Mouse (Mus musculus) right cerebral cortex, adult 2 months (tissue): ENCODE data around the gene Fgf8.

Experiments
- DNase-seq, 2 experiments: peaks; one replicate each; pipeline ENCODE4 v3.0.0; 2021 to 2022; ENCODE audit warnings: low spot score in 2 of 2

The Fgf8 gene

DNA sequence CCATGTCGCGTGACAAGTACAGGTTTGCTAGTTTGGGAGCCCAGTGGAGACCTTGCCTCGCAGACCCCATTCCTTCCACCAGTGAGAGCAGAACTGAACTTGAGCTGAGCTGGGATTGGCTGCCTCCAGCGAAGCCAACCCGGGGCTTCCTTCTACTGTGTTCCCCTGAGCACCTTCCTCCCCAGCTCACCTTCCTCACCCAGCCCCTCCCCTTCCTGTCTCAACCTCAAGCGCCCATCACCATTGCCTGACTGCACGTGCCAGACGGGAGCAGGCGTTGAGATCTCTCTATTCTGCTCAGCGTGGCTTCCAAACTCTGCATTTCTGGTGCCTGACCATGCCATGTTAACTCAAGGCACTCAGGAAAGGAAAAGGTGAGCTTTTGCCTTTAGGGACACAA is 15.5 kb downstream of the Fgf8 start:
- no peak for DNase-seq

GRCm38 (mm10) chr19:45725677-45726277 is 16.9 kb downstream of the Fgf8 start:
- no peak for DNase-seq

GRCm38 (mm10) chr19:45722188-45722587 is 20.5 kb downstream of the Fgf8 start:
- no peak for DNase-seq

- no peak for DNase-seq
Measured at GRCm38 (mm10) chr19:45718286-45718685, 24.4 kb downstream of the Fgf8 start.

DNA sequence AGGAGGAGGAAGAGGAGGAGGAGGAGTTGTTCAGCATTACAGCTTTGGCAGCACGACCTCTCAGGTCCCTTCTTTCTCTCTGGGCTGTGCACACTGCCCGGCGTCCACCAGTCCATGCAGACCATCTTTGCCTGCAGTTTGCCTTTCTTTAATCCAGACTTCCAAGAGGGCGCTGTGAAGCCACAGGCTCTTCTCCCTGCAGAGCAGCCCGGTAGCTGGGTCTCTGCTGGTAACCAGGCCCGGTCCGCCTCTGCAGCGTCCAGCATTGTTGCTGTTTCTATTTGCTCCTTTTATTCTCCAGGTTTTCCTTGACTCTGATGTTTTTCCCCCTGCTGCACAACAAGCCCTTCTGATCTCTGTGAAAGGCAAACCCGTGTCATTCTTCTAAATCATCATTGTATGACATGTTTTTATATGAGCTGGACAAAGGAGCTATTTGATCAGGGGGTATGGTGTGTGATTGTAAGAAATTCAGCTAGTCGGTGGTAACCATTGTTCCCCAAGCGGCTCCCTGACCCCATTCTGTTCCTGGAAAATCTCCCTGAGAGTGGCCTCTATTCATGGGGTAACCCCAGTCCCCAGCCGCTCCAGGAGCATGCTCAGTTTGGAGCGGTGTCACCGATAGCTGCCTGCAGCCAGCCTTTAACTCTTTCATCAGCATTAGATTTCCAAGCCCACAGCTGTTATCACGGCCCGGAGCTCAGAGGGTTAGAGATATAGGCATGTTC is 25.1 kb downstream of the Fgf8 start:
- peak in 1 of 2 experiments; percentile 39 for DNase-seq

DNA sequence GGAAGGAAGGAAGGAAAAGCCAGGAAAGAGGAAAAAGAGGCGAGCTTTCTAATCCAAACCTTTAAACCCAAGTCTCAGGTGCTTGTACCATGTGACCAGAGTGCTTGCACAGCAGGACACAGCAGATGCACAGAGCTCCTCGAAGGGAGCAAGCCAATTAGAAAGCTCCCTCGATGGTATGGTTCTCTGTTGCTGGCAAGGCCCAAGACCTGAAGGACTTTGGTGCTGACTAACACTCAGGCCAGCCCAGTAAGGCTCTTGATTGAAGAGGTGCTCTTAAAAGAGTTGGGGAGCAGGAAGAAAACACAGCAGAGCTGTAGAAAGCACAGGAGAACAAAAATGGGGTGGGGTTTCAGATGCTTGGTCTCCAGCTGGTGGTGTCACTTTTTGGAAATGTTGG is 34.0 kb downstream of the Fgf8 start:
- no peak for DNase-seq

GRCm38 (mm10) chr19:45696281-45696600 is 46.5 kb downstream of the Fgf8 start:
- DNase-seq = no peak

- no peak for DNase-seq
Measured at GRCm38 (mm10) chr19:45695496-45696280, 47.0 kb downstream of the Fgf8 start.

DNA sequence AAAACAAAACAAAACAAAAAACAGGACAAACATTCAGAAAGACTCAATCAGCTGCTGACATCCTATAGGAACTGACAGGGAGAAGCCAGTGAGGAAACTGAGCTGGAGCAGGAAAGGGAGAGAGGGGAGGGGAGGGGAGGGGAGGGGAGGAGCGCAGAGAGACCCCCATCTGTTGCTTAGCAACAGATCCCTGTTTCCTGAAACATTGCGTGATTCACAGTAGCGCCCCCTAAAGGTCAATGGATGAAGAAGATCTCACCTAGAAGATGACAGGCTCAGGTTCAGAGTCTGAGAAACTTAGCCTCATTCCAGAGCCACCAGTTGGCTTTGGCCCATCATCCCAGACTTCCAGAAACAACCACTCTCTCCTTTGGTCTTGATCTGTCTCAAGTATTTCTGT is 48.7 kb downstream of the Fgf8 start:
- DNase-seq = no peak

- DNase-seq = peak; percentile 37 to 59
Measured at GRCm38 (mm10) chr19:45692211-45692610, 50.5 kb downstream of the Fgf8 start.

- no peak for DNase-seq
Measured at GRCm38 (mm10) chr19:45691001-45691535, 51.6 kb downstream of the Fgf8 start.

- no peak for DNase-seq
Measured at GRCm38 (mm10) chr19:45687001-45687400, 55.7 kb downstream of the Fgf8 start.
